22 mouse cellular contexts compared by ENCODE assay signal in the genomic region with DNA sequence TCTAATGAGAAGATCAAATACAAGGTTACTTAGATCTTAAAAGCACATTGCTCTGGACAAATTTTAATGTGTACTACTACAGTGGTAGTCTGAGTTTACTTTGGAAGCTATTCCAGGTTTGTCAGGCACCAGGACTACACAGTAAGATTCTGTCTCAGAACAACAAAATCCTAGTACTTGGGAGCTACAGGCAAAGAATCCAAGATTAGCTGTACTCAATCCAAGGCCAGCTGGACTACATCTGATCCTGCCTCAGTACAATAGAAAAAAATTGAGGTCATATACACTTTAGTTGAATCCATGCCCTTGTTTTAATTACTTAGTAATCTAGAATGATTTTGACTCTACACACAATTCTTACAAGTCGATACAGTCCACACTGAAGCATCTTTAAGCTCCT. TPM values are rescaled to one million over a fixed set of nuclear protein-coding genes. Genes with fewer than 3 reads are reported as not detected.
"Had no signal": no experiment of that assay in that cellular context is flagged by ENCODE, and none has a peak within 500 bp of the region (broad histone marks: within the 10 kb centered on the region; RNA-seq: fewer than 3 reads in every experiment).

No protein-coding gene starts in this region.

- DNase-seq: liver, postnatal 0 days; lung, adult 2 months; right cerebral cortex, postnatal 14 days; thymus, adult 2 months; thymus, postnatal 25 days; thymus, postnatal 4 days had no signal

- H3K9ac ChIP-seq: liver, embryonic 15.5 days; liver, postnatal 0 days; lung, embryonic 15.5 days; midbrain, embryonic 13.5 days; midbrain, embryonic 15.5 days; neural tube, embryonic 12.5 days; stomach, embryonic 15.5 days had no signal

- H3K4me1 ChIP-seq: liver, embryonic 15.5 days; lung, embryonic 15.5 days; megakaryocyte, embryonic 14.5 days; midbrain, embryonic 13.5 days; midbrain, embryonic 15.5 days; neural tube, embryonic 12.5 days; stomach, embryonic 15.5 days had no signal

- H3K9me3 ChIP-seq: liver, embryonic 15.5 days; lung, embryonic 15.5 days; megakaryocyte, embryonic 14.5 days; midbrain, embryonic 13.5 days; midbrain, embryonic 15.5 days; neural tube, embryonic 12.5 days; stomach, embryonic 15.5 days had no signal

- H3K27ac ChIP-seq: liver, embryonic 15.5 days; lung, embryonic 15.5 days; macrophage; midbrain, embryonic 13.5 days; midbrain, embryonic 15.5 days; neural tube, embryonic 12.5 days; stomach, embryonic 15.5 days; stomach, postnatal 0 days had no signal

- H3K36me3 ChIP-seq: liver, embryonic 15.5 days had no signal

- H3K4me3 ChIP-seq: liver, embryonic 15.5 days; lung, embryonic 15.5 days; megakaryocyte, embryonic 14.5 days; midbrain, embryonic 13.5 days; midbrain, embryonic 15.5 days; neural tube, embryonic 12.5 days; stomach, embryonic 15.5 days had no signal

- H3K27me3 ChIP-seq: liver, embryonic 15.5 days; lung, embryonic 15.5 days; midbrain, embryonic 13.5 days; midbrain, embryonic 15.5 days; neural tube, embryonic 12.5 days; stomach, embryonic 15.5 days had no signal

- H3K4me2 ChIP-seq: liver, embryonic 15.5 days; lung, embryonic 15.5 days; midbrain, embryonic 11.5 days; midbrain, embryonic 13.5 days; midbrain, embryonic 15.5 days; neural tube, embryonic 12.5 days; stomach, embryonic 15.5 days had no signal

- ATAC-seq: liver, postnatal 0 days; midbrain, embryonic 13.5 days; midbrain, embryonic 15.5 days had no signal

RNA-seq across cellular contexts. Expression of a gene that starts 50.5 kb away (rescaled TPM):
- total RNA-seq: megakaryocyte progenitor cell, adult 5-6 weeks; midbrain, postnatal 0 days; monocyte, adult 5-6 weeks; neutrophil, adult 5-6 weeks had no signal
- polyA plus RNA-seq: macrophage; midbrain, embryonic 11.5 days; midbrain, embryonic 13.5 days; midbrain, embryonic 15.5 days; midbrain, postnatal 0 days; neural tube, embryonic 12.5 days; neural tube, embryonic 14.5 days; urinary bladder, adult 2 months had no signal
